Mouse (Mus musculus) forebrain, embryonic 11.5 days (tissue): ENCODE measurements around the gene Vcan. TPM values are rescaled to one million over a fixed set of nuclear protein-coding genes. Genes with fewer than 3 reads are reported as not detected.

Experiments used
- ATAC-seq: fragments of 200-750 bp; cut with Nextera tagmentation; replicated peaks from 2 replicates; pipeline ENCODE4 v1.8.0; 2017; ENCODE audit warnings: moderate TSS enrichment; ENCODE audit not compliant: low FRiP score
- DNase-seq: peaks from one replicate; pipeline ENCODE4 v3.0.0-alpha.2; 2017; ENCODE audit warnings: low spot score
- H3K27ac ChIP-seq: fragments of 300-500 bp; sonication (generic); 2 replicates; pipeline ENCODE4 v1.5.1; 2014; ENCODE audit warnings: low read depth, low read length
- H3K27me3 ChIP-seq: fragments of 300-500 bp; sonication (generic); 2 replicates; pipeline ENCODE4 v1.6.1; 2014; ENCODE audit warnings: mild to moderate bottlenecking, low read length, mixed read lengths; ENCODE audit not compliant: control insufficient read depth, insufficient read depth
- H3K36me3 ChIP-seq: fragments of 300-500 bp; sonication (generic); 2 replicates; pipeline ENCODE4 v1.6.1; 2014; ENCODE audit warnings: mild to moderate bottlenecking, low read length, moderate library complexity, mixed read lengths; ENCODE audit not compliant: control insufficient read depth, insufficient read depth
- H3K4me1 ChIP-seq: fragments of 300-500 bp; sonication (generic); replicated peaks from 2 replicates; pipeline ENCODE4 v1.6.1; 2014; ENCODE audit warnings: low read length, mixed read lengths; ENCODE audit not compliant: control insufficient read depth, insufficient read depth
- H3K4me2 ChIP-seq: fragments of 300-500 bp; sonication (generic); 2 replicates; pipeline ENCODE4 v1.6.1; 2014; ENCODE audit warnings: low read depth, mild to moderate bottlenecking, low read length, moderate library complexity, mixed read lengths; ENCODE audit not compliant: severe bottlenecking
- H3K4me3 ChIP-seq: fragments of 300-500 bp; sonication (generic); 2 replicates; pipeline ENCODE4 v1.5.1; 2014; ENCODE audit warnings: low read depth, low read length
- H3K9ac ChIP-seq: fragments of 300-500 bp; sonication (generic); 2 replicates; pipeline ENCODE4 v1.6.1; 2014; ENCODE audit warnings: low read length
- H3K9me3 ChIP-seq: fragments of 300-500 bp; sonication (generic); 2 replicates; pipeline ENCODE4 v1.6.1; 2016; ENCODE audit warnings: low read length, mixed read lengths; ENCODE audit not compliant: control insufficient read depth
- WGBS: fragments of 180-500 bp; shearing (Covaris S2); extraction: QIAGEN DNeasy Blood & Tissue Kit; methylation state at CpG from one replicate; pipeline ENCODE4 v1.1.7; 2014; 5-methylcytosine and 5-hydroxymethylcytosine counted together
- polyA plus RNA-seq: library from polyadenylated mRNA; unstranded; fragments of >200 nt; fragmentation: Nextera tagmentation; extraction: Ambion mirVana; gene quantifications from 2 replicates; pipeline ENCODE4 v1.2.1, GENCODE M21; 2014

Vcan gene
- polyA plus RNA-seq, 1 experiment from 2014 or later, result 59.5 TPM

DNA sequence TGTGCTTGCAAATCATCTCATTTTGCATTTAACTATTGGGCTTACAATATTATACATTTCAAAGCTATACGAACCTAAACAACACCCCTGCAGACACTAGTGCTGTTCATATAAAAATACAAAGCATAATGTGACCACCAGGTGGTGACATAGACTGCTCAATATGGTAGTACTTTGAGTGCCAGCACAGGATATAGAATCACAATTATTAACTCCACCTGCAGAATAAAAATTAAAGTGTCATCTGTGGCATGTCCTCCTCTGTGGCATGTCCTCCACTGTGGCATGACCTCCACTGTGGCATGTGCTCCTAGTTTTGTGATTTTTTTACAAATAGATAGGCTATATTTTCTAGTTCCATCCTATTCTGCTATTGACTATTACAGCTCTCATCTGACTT lies 74.2 kb downstream of the Vcan start:
- DNase-seq, result no peak
- Histone ChIP-seq H3K27ac (no peak overlapping the region), H3K9ac (no peak overlapping the region), H3K36me3 (no peaks in the 10 kb centered on the region; the same call in 1 of the 2 replicates), H3K4me1 (no peaks in the 10 kb centered on the region; the same call in 1 of the 2 replicates), H3K9me3 (no peaks in the 10 kb centered on the region), H3K27me3 (no peaks in the 10 kb centered on the region), H3K4me2 (no peak overlapping the region), H3K4me3 (no peak overlapping the region)
- ATAC-seq, result peak; percentile 62
- 77% methylated on average over 1 of the region's 1 CpGs for WGBS

GRCm38 (mm10) chr13:89661688-89662087 lies 80.6 kb downstream of the Vcan start:
- Histone ChIP-seq H3K9me3 (no peaks in the 10 kb centered on the region), H3K9ac (no peak overlapping the region), H3K36me3 (no peaks in the 10 kb centered on the region), H3K27ac (no peak overlapping the region), H3K4me1 (no peaks in the 10 kb centered on the region), H3K27me3 (no peaks in the 10 kb centered on the region), H3K4me2 (no peak overlapping the region), H3K4me3 (no peak overlapping the region)
- 75% methylated on average over 2 of the region's 2 CpGs for WGBS
- no peak for ATAC-seq
- DNase-seq, result no peak

DNA sequence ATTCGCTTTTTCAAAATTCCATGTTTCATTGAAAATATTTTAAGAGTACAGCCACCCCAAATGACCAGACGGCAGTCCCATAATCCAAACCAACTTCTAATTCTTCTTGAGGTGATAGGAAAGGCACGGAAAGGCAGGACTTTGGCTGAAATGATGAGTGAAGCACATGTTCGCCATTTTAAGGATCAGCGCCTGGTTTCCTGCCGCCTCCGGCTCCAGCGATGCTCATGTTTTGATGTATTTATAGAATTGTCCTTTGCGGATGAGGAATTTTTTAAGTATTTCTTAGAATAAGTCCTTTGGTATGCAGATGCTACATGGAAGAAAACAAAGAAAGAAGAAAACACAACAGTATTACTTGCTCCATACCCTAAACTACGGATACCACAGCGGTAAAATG lies 85.3 kb downstream of the Vcan start:
- no peak for ATAC-seq
- 96% methylated on average over 11 of the region's 11 CpGs for WGBS

GRCm38 (mm10) chr13:89653279-89653678 lies 89.0 kb downstream of the Vcan start:
- Histone ChIP-seq H3K27me3 (no peaks in the 10 kb centered on the region), H3K4me1 (no peaks in the 10 kb centered on the region), H3K4me2 (no peak overlapping the region), H3K9ac (no peak overlapping the region), H3K36me3 (no peaks in the 10 kb centered on the region), H3K4me3 (no peak overlapping the region), H3K27ac (no peak overlapping the region), H3K9me3 (no peaks in the 10 kb centered on the region)
- DNase-seq, result no peak
- 90% methylated on average over 2 of the region's 2 CpGs for WGBS
- ATAC-seq, result no peak

More for the DNA sequence above, 85.3 kb downstream of the Vcan start:
- Histone ChIP-seq H3K36me3 (no peaks in the 10 kb centered on the region), H3K9me3 (no peaks in the 10 kb centered on the region), H3K4me2 (no peak overlapping the region), H3K27ac (no peak overlapping the region), H3K4me3 (no peak overlapping the region), H3K27me3 (no peaks in the 10 kb centered on the region), H3K9ac (no peak overlapping the region), H3K4me1 (no peaks in the 10 kb centered on the region)
- DNase-seq, result no peak

DNA sequence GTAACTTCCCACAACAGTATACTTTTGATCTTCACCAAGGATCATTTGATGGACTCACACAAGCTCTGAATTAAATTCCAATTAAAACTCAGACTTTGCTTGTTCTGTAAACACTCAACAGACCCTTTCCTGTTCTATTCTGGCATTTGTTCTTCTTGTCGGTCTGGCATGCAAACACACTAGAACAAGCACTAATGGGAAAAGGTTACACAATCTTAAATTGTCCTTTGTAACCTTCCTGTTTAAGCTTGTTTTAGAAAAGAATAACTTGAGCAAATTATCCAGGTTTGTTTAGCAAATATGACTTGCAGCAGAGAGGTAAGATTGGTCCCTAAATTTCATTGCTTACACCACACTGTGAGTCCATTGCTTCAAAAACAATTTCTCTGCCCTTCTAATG lies 89.5 kb downstream of the Vcan start:
- Histone ChIP-seq H3K4me1 (no peaks in the 10 kb centered on the region), H3K36me3 (no peaks in the 10 kb centered on the region), H3K9ac (no peak overlapping the region), H3K27me3 (no peaks in the 10 kb centered on the region), H3K4me2 (no peak overlapping the region), H3K4me3 (no peak overlapping the region), H3K27ac (no peak overlapping the region), H3K9me3 (no peaks in the 10 kb centered on the region)
- DNase-seq (no peak), ATAC-seq (no peak)
- 76% methylated on average over 1 of the region's 1 CpGs for WGBS

- no peaks in the 10 kb centered on the region for H3K9me3 ChIP-seq
- 86% methylated on average over 2 of the region's 2 CpGs for WGBS
- H3K4me1 ChIP-seq, result no peaks in the 10 kb centered on the region
- H3K36me3 ChIP-seq, result no peaks in the 10 kb centered on the region
- DNase-seq, result no peak
- no peak overlapping the region for H3K4me2 ChIP-seq
- H3K27me3 ChIP-seq, result no peaks in the 10 kb centered on the region
- no peak for ATAC-seq
- no peak overlapping the region for H3K9ac ChIP-seq
- no peak overlapping the region for H3K27ac ChIP-seq
- H3K4me3 ChIP-seq, result no peak overlapping the region
These were observed 96.7 kb downstream of the Vcan start for GRCm38 (mm10) chr13:89645589-89645988.

DNA sequence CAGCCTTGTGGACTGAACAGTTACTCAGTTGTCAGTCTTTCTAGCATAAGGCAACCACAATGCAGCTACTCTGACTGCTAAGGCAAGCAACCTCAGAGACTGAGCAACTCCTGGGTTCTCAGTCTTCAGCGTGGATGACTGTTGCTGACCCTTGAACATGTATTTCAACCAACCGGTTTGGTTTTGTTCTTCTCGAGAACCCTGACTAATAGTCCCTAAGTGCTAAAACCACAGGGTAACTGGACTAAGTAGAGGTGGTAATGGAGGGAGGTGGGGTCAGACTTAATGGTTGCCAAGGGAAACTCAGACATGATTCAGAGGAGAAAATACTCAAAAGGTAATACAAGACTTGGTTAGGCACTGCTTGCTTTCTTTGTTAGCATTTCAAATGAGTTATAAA lies 105.3 kb downstream of the Vcan start:
- no peak overlapping the region for H3K27ac ChIP-seq
- H3K9me3 ChIP-seq, result no peaks in the 10 kb centered on the region
- ATAC-seq (no peak), DNase-seq (no peak)
- no peak overlapping the region for H3K9ac ChIP-seq
- H3K27me3 ChIP-seq, result no peaks in the 10 kb centered on the region
- WGBS, result 86% methylated on average over 3 of the region's 3 CpGs
- no peaks in the 10 kb centered on the region for H3K4me1 ChIP-seq
- H3K36me3 ChIP-seq, result no peaks in the 10 kb centered on the region
- H3K4me2 ChIP-seq, result no peak overlapping the region
- H3K4me3 ChIP-seq, result no peak overlapping the region

- Histone ChIP-seq H3K4me1 (no peaks in the 10 kb centered on the region), H3K9ac (no peak overlapping the region), H3K27me3 (no peaks in the 10 kb centered on the region), H3K27ac (no peak overlapping the region), H3K9me3 (no peaks in the 10 kb centered on the region), H3K36me3 (no peaks in the 10 kb centered on the region), H3K4me2 (no peak overlapping the region), H3K4me3 (no peak overlapping the region)
- peak; percentile 86 for ATAC-seq
- WGBS, result 30% methylated on average over 4 of the region's 4 CpGs
- no peak for DNase-seq
These were observed 108.1 kb downstream of the Vcan start for GRCm38 (mm10) chr13:89634137-89634683.

- 87% methylated on average over 3 of the region's 3 CpGs for whole genome bisulfite sequencing
- no peaks in the 10 kb centered on the region for H3K27me3 ChIP-seq
- H3K9ac ChIP-seq, result no peak overlapping the region
- no peaks in the 10 kb centered on the region for H3K9me3 ChIP-seq
- H3K4me3 ChIP-seq, result no peak overlapping the region
- no peaks in the 10 kb centered on the region for H3K4me1 ChIP-seq
- no peaks in the 10 kb centered on the region for H3K36me3 ChIP-seq
- DNase-seq (no peak), ATAC-seq (no peak)
- no peak overlapping the region for H3K27ac ChIP-seq
- H3K4me2 ChIP-seq, result no peak overlapping the region
These were observed 123.2 kb downstream of the Vcan start for GRCm38 (mm10) chr13:89619064-89619463.
